Mouse (Mus musculus): ENCODE measurements around the gene Itgam. TPM values are rescaled to one million over a fixed set of nuclear protein-coding genes. Genes with fewer than 3 reads are reported as not detected.
"Not testable (repeated sequence)": the region's sequence is repeated elsewhere in the genome, so short reads cannot be mapped to it uniquely, and the experiment has no call there.

Gene Itgam
- total RNA-seq, 4 experiments from 2014 or later: 0.60 to 3.1 (median 1.1) TPM

GRCm38 (mm10) chr7:128128741-128129720, 66.6 kb downstream of the Itgam start, which contains the start of gene Itgax:
Itgax (plus strand) TSS chr7:128129547.
- DNase-seq (ENCODE audit: low spot score in 2 of 2): no peak

GRCm38 (mm10) chr7:128132148-128132547, 69.7 kb downstream of the Itgam start:
- no peak for DNase-seq (ENCODE audit: low spot score in 2 of 2)

GRCm38 (mm10) chr7:128133596-128133995, 71.2 kb downstream of the Itgam start:
- DNase-seq (ENCODE audit: low spot score in 2 of 2): no peak

GRCm38 (mm10) chr7:128136927-128137326, 74.5 kb downstream of the Itgam start:
- no peak for DNase-seq (ENCODE audit: low spot score in 2 of 2)

GRCm38 (mm10) chr7:128139611-128140010, 77.2 kb downstream of the Itgam start:
- DNase-seq (ENCODE audit: low spot score in 2 of 2): no peak

- no peak for DNase-seq (ENCODE audit: low spot score in 2 of 2)
These were observed 88.5 kb downstream of the Itgam start for GRCm38 (mm10) chr7:128150970-128151369.

- DNase-seq (ENCODE audit: low spot score in 2 of 2): no peak
These were observed 91.6 kb downstream of the Itgam start, which contains the start of gene Itgad for GRCm38 (mm10) chr7:128154076-128154475. Itgad (plus strand) TSS chr7:128154376.

GRCm38 (mm10) chr7:128154924-128155323, 92.5 kb downstream of the Itgam start:
- no peak for DNase-seq (ENCODE audit: low spot score in 2 of 2)

GRCm38 (mm10) chr7:128158688-128159354, 96.4 kb downstream of the Itgam start:
- not testable (repeated sequence) for DNase-seq (ENCODE audit: low spot score in 2 of 2)

GRCm38 (mm10) chr7:128164001-128164400, 101.6 kb downstream of the Itgam start:
- no peak for DNase-seq (ENCODE audit: low spot score in 2 of 2)

- no peak for DNase-seq (ENCODE audit: low spot score in 2 of 2)
These were observed 104.0 kb downstream of the Itgam start for GRCm38 (mm10) chr7:128166391-128166790.

Other genes starting within 250 kb of the Itgam start
- gene Stx4a, start 238.3 kb upstream of the Itgam start, total RNA-seq (2022): 10 to 100 TPM; 44.5 to 64.1 (median 50.8) TPM
- gene Stx1b, start 238.1 kb upstream of the Itgam start, total RNA-seq (2022): 1 to 10 TPM in 1 of 4 experiments, under 1 TPM in 3; 0.53 to 1.0 (median 0.75) TPM
- gene Zfp646, start 186.4 kb upstream of the Itgam start, total RNA-seq (2022): 10 to 100 TPM; 12.2 to 14.5 (median 14.0) TPM
- 1 to 10 TPM; 3.1 to 4.6 (median 4.5) TPM for gene Zfp668, start 185.8 kb upstream of the Itgam start, total RNA-seq (2022)
- gene Prss53, start 171.7 kb upstream of the Itgam start, total RNA-seq (2022): 1 to 10 TPM; 1.5 to 1.8 (median 1.7) TPM
- gene Gm21974, start 167.2 kb upstream of the Itgam start, total RNA-seq (2022): not detected
- 1 to 10 TPM; 5.3 to 9.9 (median 8.6) TPM for gene Vkorc1, start 167.0 kb upstream of the Itgam start, total RNA-seq (2022)
- 100 to 1,000 TPM; 163 to 190 (median 180) TPM for gene Bckdk, start 158.6 kb upstream of the Itgam start, total RNA-seq (2022)
- 10 to 100 TPM; 20.8 to 30.8 (median 23.0) TPM for gene Kat8, start 150.1 kb upstream of the Itgam start, total RNA-seq (2022)
- not detected for gene Prss8, start 132.5 kb upstream of the Itgam start, total RNA-seq (2022)
- gene Prss36, start 115.9 kb upstream of the Itgam start, total RNA-seq (2022): 1 to 10 TPM; 5.7 to 8.9 (median 7.9) TPM
- gene Fus, start 95.2 kb upstream of the Itgam start, total RNA-seq (2022): 10 to 100 TPM; 52.0 to 94.3 (median 70.5) TPM
- under 1 TPM in 3 of 4 experiments, not detected in 1; 0.21 to 0.75 (median 0.43) TPM for gene Pycard, start 68.8 kb upstream of the Itgam start, total RNA-seq (2022)
- gene Trim72, start 58.7 kb upstream of the Itgam start, total RNA-seq (2022): 100 to 1,000 TPM; 204 to 246 (median 223) TPM
- not detected for gene Gm49368, start within 50 bp of the Itgam start, total RNA-seq (2022)
- gene Itgax, start 66.9 kb downstream of the Itgam start, total RNA-seq (2022): under 1 TPM in 2 of 4 experiments, not detected in 2; 0.07 to 0.18 TPM
- gene Itgad, start 91.7 kb downstream of the Itgam start, total RNA-seq (2022): under 1 TPM in 1 of 4 experiments, not detected in 3; 0.10 TPM
- gene Cox6a2, start 143.7 kb downstream of the Itgam start, total RNA-seq (2022): 1,000 to 10,000 TPM; 1,058 to 1,573 (median 1,397) TPM
- gene Armc5, start 174.7 kb downstream of the Itgam start, total RNA-seq (2022): 10 to 100 TPM in 1 of 4 experiments, 1 to 10 TPM in 3; 7.3 to 11.0 (median 8.7) TPM
- gene 9130023H24Rik, start 175.4 kb downstream of the Itgam start, total RNA-seq (2022): 1 to 10 TPM; 1.7 to 3.0 (median 1.9) TPM
- 1 to 10 TPM; 3.3 to 4.1 (median 3.6) TPM for gene Tgfb1i1, start 184.2 kb downstream of the Itgam start, total RNA-seq (2022)
- gene Slc5a2, start 203.0 kb downstream of the Itgam start, total RNA-seq (2022): not detected
- 1 to 10 TPM; 2.2 to 2.5 (median 2.3) TPM for gene BC017158, start 235.5 kb downstream of the Itgam start, total RNA-seq (2022)